Mouse (Mus musculus): ENCODE measurements at regions not wholly inside any gene's neighbourhood (a gene's known extent, or its start where the extent isn't known, plus 50 kb on each side); places are given as distances from the start of the nearest gene placed in this dataset.

GRCm38 (mm10) chr8:90192856-90193255, 155.3 kb downstream of the Tox3 start:
- DNase-seq = no peak

- DNase-seq = no peak
These were observed 165.3 kb downstream of the Tox3 start for GRCm38 (mm10) chr8:90182807-90183206.

- no peak for DNase-seq
These were observed 171.4 kb downstream of the Tox3 start for GRCm38 (mm10) chr8:90176771-90177170.

GRCm38 (mm10) chr8:90176335-90176734, 171.8 kb downstream of the Tox3 start:
- DNase-seq = no peak

GRCm38 (mm10) chr8:90166639-90167038, 181.5 kb downstream of the Tox3 start:
- DNase-seq = no peak

- no peak for DNase-seq
These were observed 196.7 kb downstream of the Tox3 start for GRCm38 (mm10) chr8:90151477-90151876.

GRCm38 (mm10) chr8:90149903-90150302, 198.2 kb downstream of the Tox3 start:
- no peak for DNase-seq

GRCm38 (mm10) chr8:90134626-90135025, 213.5 kb downstream of the Tox3 start:
- DNase-seq = no peak

GRCm38 (mm10) chr8:90130704-90131267, 217.4 kb downstream of the Tox3 start:
- DNase-seq = no peak

- no peak for DNase-seq
These were observed 222.7 kb downstream of the Tox3 start for GRCm38 (mm10) chr8:90125426-90125825.

- no peak for DNase-seq
These were observed 225.0 kb downstream of the Tox3 start for GRCm38 (mm10) chr8:90123101-90123500.

- DNase-seq = no peak
These were observed 226.2 kb downstream of the Tox3 start for GRCm38 (mm10) chr8:90121935-90122334.

GRCm38 (mm10) chr8:90121017-90121416, 227.1 kb downstream of the Tox3 start:
- no peak for DNase-seq

GRCm38 (mm10) chr8:90115436-90115835, 232.7 kb downstream of the Tox3 start:
- no peak for DNase-seq

- no peak for DNase-seq
These were observed 247.6 kb downstream of the Tox3 start for GRCm38 (mm10) chr8:90100509-90100908.

- DNase-seq = no peak
These were observed 265.5 kb downstream of the Tox3 start for GRCm38 (mm10) chr8:90082630-90083029.

GRCm38 (mm10) chr8:90076381-90076780, 271.8 kb downstream of the Tox3 start:
- DNase-seq = no peak

- DNase-seq = no peak
These were observed 272.3 kb downstream of the Tox3 start for GRCm38 (mm10) chr8:90075796-90076195.

GRCm38 (mm10) chr8:90070006-90070405, 278.1 kb downstream of the Tox3 start:
- no peak for DNase-seq

- no peak for DNase-seq
These were observed 278.6 kb downstream of the Tox3 start for GRCm38 (mm10) chr8:90069411-90069993.

GRCm38 (mm10) chr8:90068441-90068840, 279.7 kb downstream of the Tox3 start:
- DNase-seq = no peak

- no peak for DNase-seq
These were observed 283.8 kb downstream of the Tox3 start for GRCm38 (mm10) chr8:90064381-90064780.

GRCm38 (mm10) chr8:90063291-90063690, 284.9 kb downstream of the Tox3 start:
- DNase-seq = no peak

GRCm38 (mm10) chr8:90058631-90059166, 289.4 kb downstream of the Tox3 start:
- DNase-seq = no peak
